Mouse (Mus musculus) embryonic fibroblast, embryonic 13.5 days (primary cell): Measurements from ENCODE around the gene Abcd2.

Experiments
- CTCF ChIP-seq: IDR thresholded peaks from 2 replicates; pipeline ENCODE4 v1.5.1; 2011; ENCODE audit warnings: mild to moderate bottlenecking, control low read depth, low read length, moderate library complexity, borderline replicate concordance; ENCODE audit not compliant: insufficient read depth
- POLR2A ChIP-seq: IDR thresholded peaks from 2 replicates; pipeline ENCODE4 v1.6.1; 2011; ENCODE audit warnings: low read depth, mild to moderate bottlenecking, control low read depth, low read length, moderate library complexity

DNA sequence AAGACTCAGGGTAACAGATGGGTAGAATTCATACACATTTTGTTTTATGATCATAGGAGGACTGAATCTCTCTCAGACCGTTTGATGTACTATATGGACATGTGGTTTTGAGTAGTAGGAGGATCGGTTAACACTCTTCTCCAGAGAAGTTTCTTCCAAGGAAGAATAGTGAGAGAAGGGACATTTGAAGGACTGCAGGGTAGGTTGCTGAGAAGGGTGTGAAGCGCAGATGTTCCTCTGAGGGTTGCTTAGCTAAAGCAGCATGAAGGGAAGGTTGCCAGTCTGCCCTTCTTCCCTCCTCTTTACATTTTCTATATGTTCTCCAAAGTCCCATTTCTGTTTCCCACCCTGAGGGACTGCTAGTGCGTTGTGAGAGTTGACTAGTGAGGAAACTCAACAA is 20.3 kb downstream of the Abcd2 start:
- TF ChIP-seq CTCF (no peak), POLR2A (no peak)
